Mouse (Mus musculus) stomach, postnatal 0 days (tissue): ENCODE data around the gene Edaradd. TPM values are rescaled to one million over a fixed set of nuclear protein-coding genes. Genes with fewer than 3 reads are reported as not detected.

Source experiments
- ATAC-seq: fragments of 200-750 bp; cut with Nextera tagmentation; 2 replicates; pipeline ENCODE4 v1.8.0; 2017; ENCODE audit not compliant: low FRiP score, low TSS enrichment
- DNase-seq: peaks from one replicate; pipeline ENCODE4 v3.0.0-alpha.2; 2016; ENCODE audit warnings: low spot score
- H3K27ac ChIP-seq: fragments of 300-500 bp; sonication (generic); replicated peaks from 2 replicates; pipeline ENCODE4 v1.5.1; 2014; ENCODE audit warnings: mild to moderate bottlenecking, control low read depth
- H3K27me3 ChIP-seq: fragments of 300-500 bp; sonication (generic); 2 replicates; pipeline ENCODE4 v1.6.1; 2014; ENCODE audit warnings: low read length; ENCODE audit not compliant: control insufficient read depth, insufficient read depth
- H3K36me3 ChIP-seq: fragments of 300-500 bp; sonication (generic); 2 replicates; pipeline ENCODE4 v1.6.1; 2014; ENCODE audit warnings: low read length, mixed read lengths; ENCODE audit not compliant: control insufficient read depth, insufficient read depth
- H3K4me1 ChIP-seq: fragments of 300-500 bp; sonication (generic); replicated peaks from 2 replicates; pipeline ENCODE4 v1.6.1; 2014; ENCODE audit warnings: antibody characterized with exemption; ENCODE audit not compliant: control insufficient read depth, insufficient read depth
- H3K4me2 ChIP-seq: fragments of 300-500 bp; sonication (generic); replicated peaks from 2 replicates; pipeline ENCODE4 v1.6.1; 2014; ENCODE audit warnings: low read depth, mild to moderate bottlenecking, control low read depth, moderate library complexity
- H3K4me3 ChIP-seq: fragments of 300-500 bp; sonication (generic); 2 replicates; pipeline ENCODE4 v1.5.1; 2014; ENCODE audit warnings: low read depth, low read length, control low read depth
- H3K9ac ChIP-seq: fragments of 300-500 bp; sonication (generic); 2 replicates; pipeline ENCODE4 v1.6.1; 2014; ENCODE audit warnings: mild to moderate bottlenecking, low read length, control low read depth, mixed read lengths
- H3K9me3 ChIP-seq: fragments of 300-500 bp; sonication (generic); 2 replicates; pipeline ENCODE4 v1.6.1; 2016; ENCODE audit warnings: low read length; ENCODE audit not compliant: control insufficient read depth
- CTCF ChIP-seq: IDR thresholded peaks from 2 replicates; pipeline ENCODE4 v1.5.1; 2016; ENCODE audit warnings: antibody characterized with exemption, low read depth, mild to moderate bottlenecking, moderate library complexity
- EP300 ChIP-seq: optimal IDR thresholded peaks from 2 replicates; pipeline ENCODE3; 2016; ENCODE audit warnings: antibody characterized with exemption
- WGBS: fragments of 180-500 bp; shearing (Covaris S2); extraction: QIAGEN DNeasy Blood & Tissue Kit; methylation state at CpG from one replicate; pipeline ENCODE4 v1.1.7; 2014; 5-methylcytosine and 5-hydroxymethylcytosine counted together
- polyA plus RNA-seq: library from polyadenylated mRNA; unstranded; fragments of >200 nt; fragmentation: Nextera tagmentation; extraction: Ambion mirVana; gene quantifications from 2 replicates; pipeline ENCODE4 v1.2.1, GENCODE M21; 2015

Edaradd gene
- polyA plus RNA-seq, 1 experiment from 2014 or later, result 2.2 TPM

DNA sequence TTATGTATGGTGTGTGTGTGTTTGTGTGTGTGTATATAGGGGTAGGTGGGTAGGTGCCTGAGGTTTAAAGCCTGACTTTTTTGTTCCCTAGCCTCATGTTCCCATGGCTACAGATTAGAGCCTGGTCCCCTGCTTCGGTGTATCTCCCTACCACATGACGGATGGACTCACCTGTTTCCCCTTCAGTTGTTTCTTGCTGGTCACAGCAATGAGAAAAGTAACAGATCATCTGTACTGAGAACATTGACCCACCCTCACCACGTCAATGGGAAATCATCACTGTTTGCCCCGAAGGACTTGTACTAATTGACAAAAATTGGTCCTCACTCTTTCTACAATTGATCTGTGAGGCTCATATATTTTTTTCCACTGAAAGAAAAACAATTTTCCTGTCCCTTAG, 42.0 kb upstream of the Edaradd start:
- no peak overlapping the region for H3K27ac ChIP-seq
- 78% methylated on average over 4 of the region's 4 CpGs for WGBS

DNA sequence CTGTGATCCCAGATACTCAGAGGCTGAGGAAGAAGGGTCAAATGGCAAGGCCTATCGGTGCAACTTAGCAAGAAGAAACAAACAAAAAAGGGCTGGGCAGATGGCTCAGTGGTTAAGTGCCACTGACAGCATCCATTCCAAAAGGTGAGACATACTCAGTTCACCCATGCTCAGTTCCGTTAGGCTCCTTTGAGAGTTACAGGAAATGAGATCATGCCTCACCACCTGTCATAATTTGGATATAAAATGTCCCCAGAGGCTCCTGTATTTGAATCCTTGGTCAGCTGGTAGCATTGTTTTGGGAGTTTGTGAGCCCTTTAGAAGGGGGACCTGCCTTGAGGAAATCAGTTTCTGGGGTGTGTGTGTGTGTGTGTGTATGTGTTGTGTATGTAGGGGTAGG, 41.5 kb upstream of the Edaradd start:
- no peak overlapping the region for H3K27ac ChIP-seq
- no peak overlapping the region for H3K4me3 ChIP-seq
- no peaks in the 10 kb centered on the region for H3K9me3 ChIP-seq
- no peaks in the 10 kb centered on the region for H3K36me3 ChIP-seq
- ATAC-seq, result no peak
- H3K4me1 ChIP-seq, result no peaks in the 10 kb centered on the region
- H3K9ac ChIP-seq, result no peak overlapping the region
- TF ChIP-seq CTCF (no peak), EP300 (no peak)
- no peak overlapping the region for H3K4me2 ChIP-seq
- H3K27me3 ChIP-seq, result no peaks in the 10 kb centered on the region
- DNase-seq, result no peak
- 66% methylated on average over 2 of the region's 2 CpGs for WGBS

More for the DNA sequence above, 42.0 kb upstream of the Edaradd start:
- Histone ChIP-seq H3K4me2 (no peak overlapping the region), H3K36me3 (no peaks in the 10 kb centered on the region), H3K27me3 (no peaks in the 10 kb centered on the region), H3K4me3 (no peak overlapping the region), H3K9me3 (no peaks in the 10 kb centered on the region), H3K4me1 (no peaks in the 10 kb centered on the region), H3K9ac (no peak overlapping the region)
- TF ChIP-seq CTCF (no peak), EP300 (no peak)
- no peak for DNase-seq
- ATAC-seq, result no peak

DNA sequence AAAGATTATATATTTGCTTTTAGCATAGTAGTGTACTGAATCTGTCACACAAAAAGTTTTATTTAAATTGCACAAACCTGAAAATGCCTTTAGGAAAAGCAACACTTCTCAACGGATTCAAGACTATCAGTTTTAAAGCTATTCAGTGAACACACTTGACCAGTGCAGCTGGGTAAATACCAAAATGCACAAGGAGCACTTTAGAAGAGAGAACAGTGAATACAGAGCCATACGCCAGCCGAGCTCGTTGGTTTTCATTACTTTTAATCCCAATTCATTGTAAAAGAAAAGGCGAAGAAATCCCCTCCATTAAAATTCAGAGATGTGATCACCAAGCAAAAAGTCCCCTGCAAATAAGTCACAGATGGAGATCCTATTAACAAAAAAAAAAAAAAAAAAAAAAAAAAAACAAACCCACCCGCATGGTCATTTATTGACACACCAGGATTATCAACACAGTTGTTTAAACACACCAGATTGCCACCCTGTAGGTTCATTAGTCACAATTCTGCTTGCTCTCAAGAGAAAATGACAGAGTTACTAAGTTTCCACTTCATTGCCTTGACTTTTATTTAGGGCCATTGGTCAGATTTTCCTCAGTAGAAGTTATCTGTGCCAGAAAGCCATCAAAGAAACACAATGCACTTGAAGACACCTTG, 39.4 kb upstream of the Edaradd start:
- Histone ChIP-seq H3K36me3 (no peaks in the 10 kb centered on the region), H3K27me3 (no peaks in the 10 kb centered on the region), H3K4me2 (no peak overlapping the region), H3K4me1 (no peaks in the 10 kb centered on the region), H3K9ac (no peak overlapping the region), H3K27ac (no peak overlapping the region), H3K9me3 (no peaks in the 10 kb centered on the region), H3K4me3 (no peak overlapping the region)
- DNase-seq (no peak), ATAC-seq (0 out of 2 replicates have a peak, but pooled peaks have one; percentile 38)
- no peak for TF ChIP-seq EP300
- TF ChIP-seq CTCF, result no peak
- 47% methylated on average over 6 of the region's 6 CpGs for WGBS

DNA sequence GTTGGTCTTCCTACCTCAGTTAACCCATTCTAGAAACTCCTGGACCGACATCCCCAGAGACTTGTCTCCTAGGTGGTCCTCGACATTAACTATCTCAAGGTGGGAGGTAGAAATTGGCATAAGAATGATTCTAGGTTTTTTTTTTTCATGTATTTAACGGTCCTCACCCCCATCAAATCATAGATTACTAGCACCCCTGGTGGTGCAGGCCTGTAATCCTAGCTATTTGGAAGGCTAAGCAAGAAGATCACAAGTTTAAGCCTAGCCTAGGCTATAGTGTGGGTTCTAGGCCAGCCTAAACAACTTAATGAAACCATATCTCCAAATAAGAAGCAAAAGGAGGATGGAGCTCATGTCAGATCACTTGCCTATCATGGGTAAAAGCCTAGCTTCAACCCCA, 38.8 kb upstream of the Edaradd start:
- H3K4me3 ChIP-seq, result no peak overlapping the region
- H3K9ac ChIP-seq, result no peak overlapping the region
- H3K4me1 ChIP-seq, result no peaks in the 10 kb centered on the region
- H3K36me3 ChIP-seq, result no peaks in the 10 kb centered on the region
- ATAC-seq, result no peak
- no peak overlapping the region for H3K27ac ChIP-seq
- 70% methylated on average over 3 of the region's 3 CpGs for WGBS
- no peaks in the 10 kb centered on the region for H3K27me3 ChIP-seq
- TF ChIP-seq CTCF, result peak; percentile 32
- no peak for TF ChIP-seq EP300
- no peaks in the 10 kb centered on the region for H3K9me3 ChIP-seq
- H3K4me2 ChIP-seq, result no peak overlapping the region
- no peak for DNase-seq

DNA sequence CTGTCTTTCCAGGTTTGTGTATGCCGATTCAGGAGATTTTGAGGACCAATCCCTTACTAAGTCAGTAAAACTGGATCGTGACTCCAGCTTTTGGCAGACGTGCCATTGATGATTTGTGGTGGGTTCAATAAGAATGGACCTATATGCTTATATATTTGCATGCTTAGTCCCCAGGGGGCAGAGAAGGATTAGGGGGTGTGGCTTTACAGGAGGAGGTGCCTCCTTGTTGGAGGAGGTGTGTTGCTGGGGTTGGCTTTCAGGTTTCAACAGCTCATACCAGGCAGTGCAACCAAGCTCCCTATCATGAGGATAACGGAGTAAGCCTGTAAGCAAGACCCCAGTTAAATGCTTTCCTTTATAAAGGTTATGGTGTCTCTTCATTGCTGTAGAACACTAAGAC, 34.0 kb upstream of the Edaradd start:
- Histone ChIP-seq H3K4me2 (no peak overlapping the region), H3K4me1 (no peaks in the 10 kb centered on the region), H3K9ac (no peak overlapping the region), H3K4me3 (no peak overlapping the region), H3K9me3 (no peaks in the 10 kb centered on the region), H3K36me3 (no peaks in the 10 kb centered on the region), H3K27ac (no peak overlapping the region), H3K27me3 (no peaks in the 10 kb centered on the region)
- DNase-seq, result no peak
- ATAC-seq, result no peak
- no peak for TF ChIP-seq EP300
- no peak for TF ChIP-seq CTCF
- WGBS, result 53% methylated on average over 4 of the region's 4 CpGs

DNA sequence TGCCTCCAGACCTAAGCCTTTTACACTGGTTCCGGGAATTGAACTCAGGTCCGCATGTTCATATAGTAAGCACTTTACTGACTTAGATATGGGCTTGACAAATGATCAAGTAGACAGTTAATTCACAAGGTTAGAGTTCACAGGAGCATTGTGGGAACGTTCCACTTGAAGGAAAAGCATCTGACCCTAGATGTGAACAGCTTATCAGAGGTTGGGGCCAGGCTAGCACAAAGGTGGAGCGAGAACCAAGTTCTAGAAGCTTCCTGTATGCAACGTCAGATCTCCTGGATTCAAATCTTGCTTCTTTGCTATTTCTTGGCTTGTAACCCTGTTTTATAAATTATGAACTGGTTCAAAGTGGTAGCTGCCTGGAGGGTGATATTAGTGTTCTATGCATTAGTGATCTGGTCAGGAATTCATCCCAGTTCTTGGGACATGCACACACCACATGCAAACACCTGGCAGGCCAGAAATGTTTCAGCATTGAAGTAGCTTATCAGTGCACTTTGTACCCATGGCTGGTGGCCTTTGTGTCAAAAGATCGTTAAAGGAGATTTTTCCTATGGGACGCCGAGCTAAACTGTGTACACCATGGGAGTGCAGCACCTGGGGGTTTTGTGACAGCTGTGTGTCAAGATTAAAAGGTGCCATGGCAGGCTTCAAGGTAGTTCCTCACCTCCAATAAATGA, 23.8 kb upstream of the Edaradd start:
- Histone ChIP-seq H3K9ac (no peak overlapping the region), H3K4me3 (no peak overlapping the region), H3K36me3 (no peaks in the 10 kb centered on the region), H3K4me2 (no peak overlapping the region), H3K27ac (peak overlapping the region; percentile 4; the same call in 1 of the 2 replicates), H3K9me3 (no peaks in the 10 kb centered on the region), H3K27me3 (no peaks in the 10 kb centered on the region), H3K4me1 (peaks cover 4% of the 10 kb centered on the region)
- TF ChIP-seq EP300, result no peak
- TF ChIP-seq CTCF, result no peak
- peak; percentile 71 for ATAC-seq
- 68% methylated on average over 8 of the region's 8 CpGs for WGBS
- DNase-seq, result peak; percentile 58
